Mouse (Mus musculus) embryonic fibroblast, embryonic 13.5 days (primary cell): Measurements from ENCODE around the gene Eri3.

Experiments
- CTCF ChIP-seq: IDR thresholded peaks from 2 replicates; pipeline ENCODE4 v1.5.1; 2011; ENCODE audit warnings: mild to moderate bottlenecking, control low read depth, low read length, moderate library complexity, borderline replicate concordance; ENCODE audit not compliant: insufficient read depth
- POLR2A ChIP-seq: IDR thresholded peaks from 2 replicates; pipeline ENCODE4 v1.6.1; 2011; ENCODE audit warnings: low read depth, mild to moderate bottlenecking, control low read depth, low read length, moderate library complexity

DNA sequence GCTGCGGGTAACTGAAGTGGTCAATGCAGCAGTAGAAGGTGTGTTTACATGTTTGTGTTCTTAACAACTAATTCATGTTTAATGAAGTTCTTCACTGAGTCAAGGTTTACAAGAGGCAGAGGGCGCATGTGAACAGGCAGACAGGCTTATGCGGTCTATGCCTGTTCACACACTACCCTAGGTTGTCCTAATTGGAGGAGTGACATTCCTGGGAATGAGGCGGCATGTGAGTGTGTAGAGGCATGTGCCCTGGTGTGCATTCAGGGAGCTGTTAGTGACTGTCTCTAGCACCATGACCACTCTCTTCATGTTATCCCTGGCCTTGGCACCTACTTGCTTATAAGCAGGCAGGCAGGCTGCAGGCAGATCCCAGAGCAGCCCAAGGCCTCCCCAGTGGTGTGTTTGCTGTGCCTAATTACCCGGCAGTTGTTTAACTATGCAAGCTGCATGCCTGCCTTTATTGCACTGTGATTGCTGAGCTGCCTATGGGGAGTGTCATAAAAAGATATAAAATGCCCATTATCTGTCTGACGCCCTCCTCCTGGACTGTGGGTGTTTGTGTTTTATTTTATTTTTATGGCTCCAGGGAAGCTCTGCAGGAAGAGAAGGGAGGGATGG lies 80.0 kb downstream of the Eri3 start:
- TF ChIP-seq CTCF (no peak), POLR2A (no peak)
